Mouse (Mus musculus): ENCODE results near the gene Strada.
A peak's percentile ranks its signal among the peaks of the same experiment; 100 is the strongest.
"Not testable (repeated sequence)": the region's sequence is repeated elsewhere in the genome, so short reads cannot be mapped to it uniquely, and the experiment has no call there.

Strada gene

GRCm38 (mm10) chr11:106156257-106156656 is 45.7 kb downstream of the Strada start:
- no peak for DNase-seq (ENCODE audit: low spot score)

- DNase-seq (ENCODE audit: low spot score): no peak
Observed at GRCm38 (mm10) chr11:106155761-106156160, 46.2 kb downstream of the Strada start.

- no peak for DNase-seq (ENCODE audit: low spot score)
Observed at GRCm38 (mm10) chr11:106154770-106155169, 47.2 kb downstream of the Strada start.

- DNase-seq (ENCODE audit: low spot score): no peak
Observed at GRCm38 (mm10) chr11:106154091-106154490, 47.9 kb downstream of the Strada start.

GRCm38 (mm10) chr11:106152132-106152531 is 49.8 kb downstream of the Strada start:
- no peak for DNase-seq (ENCODE audit: low spot score)

GRCm38 (mm10) chr11:106151219-106151618 is 50.7 kb downstream of the Strada start:
- DNase-seq (ENCODE audit: low spot score): no peak

GRCm38 (mm10) chr11:106134580-106135528 is 67.1 kb downstream of the Strada start:
- no peak for DNase-seq (ENCODE audit: low spot score)

GRCm38 (mm10) chr11:106132516-106132915 is 69.5 kb downstream of the Strada start:
- no peak for DNase-seq (ENCODE audit: low spot score)

- DNase-seq (ENCODE audit: low spot score): no peak
Observed at GRCm38 (mm10) chr11:106129477-106129876, 72.5 kb downstream of the Strada start.

GRCm38 (mm10) chr11:106126727-106127373 is 75.1 kb downstream of the Strada start:
- DNase-seq (ENCODE audit: low spot score): not testable (repeated sequence)

- DNase-seq (ENCODE audit: low spot score): no peak
Observed at GRCm38 (mm10) chr11:106125827-106126226, 76.1 kb downstream of the Strada start.

GRCm38 (mm10) chr11:106124784-106125183 is 77.2 kb downstream of the Strada start:
- no peak for DNase-seq (ENCODE audit: low spot score)

GRCm38 (mm10) chr11:106122736-106123135 is 79.2 kb downstream of the Strada start:
- peak; percentile 4 for DNase-seq (ENCODE audit: low spot score)

- DNase-seq (ENCODE audit: low spot score): no peak
Observed at GRCm38 (mm10) chr11:106122221-106122620, 79.7 kb downstream of the Strada start.
